Mouse (Mus musculus): Measurements from ENCODE around the gene Col4a3. TPM values are rescaled to one million over a fixed set of nuclear protein-coding genes. Genes with fewer than 3 reads are reported as not detected.

Gene Col4a3
- polyA plus RNA-seq, 1 experiment from 2014 or later = 5.4 TPM

DNA sequence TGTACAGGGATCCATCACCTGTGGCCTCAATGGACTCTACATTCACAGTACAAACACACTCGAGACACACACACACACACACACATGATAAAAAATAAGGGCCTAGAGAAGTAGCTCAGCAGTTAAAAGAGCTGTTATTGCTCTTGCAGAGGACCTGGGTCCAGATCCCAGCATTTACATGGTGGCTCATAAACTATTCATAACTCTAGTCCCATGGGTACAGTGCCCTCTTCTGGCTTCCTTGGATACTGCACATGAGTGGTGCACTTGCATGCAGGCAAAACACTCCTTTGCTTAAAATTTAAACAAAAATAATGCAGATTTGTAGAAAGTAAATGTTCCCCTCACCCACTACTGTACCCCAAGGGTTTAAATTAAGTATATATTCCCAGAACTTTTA lies 172.8 kb downstream of the Col4a3 start:
- no peaks in the 10 kb centered on the region for H3K9me3 ChIP-seq
- no peak overlapping the region for H3K9ac ChIP-seq
- no peaks in the 10 kb centered on the region for H3K27me3 ChIP-seq
- peaks cover 15% of the 10 kb centered on the region for H3K36me3 ChIP-seq
- H3K4me3 ChIP-seq = no peak overlapping the region
- H3K27ac ChIP-seq = no peak overlapping the region
- ATAC-seq (ENCODE audit: borderline replicate concordance, extremely low read depth, low FRiP score, low TSS enrichment) = no peak
- 79% methylated on average over 1 of the region's 1 CpGs for WGBS
- H3K4me2 ChIP-seq = no peak overlapping the region
- H3K4me1 ChIP-seq = no peaks in the 10 kb centered on the region

DNA sequence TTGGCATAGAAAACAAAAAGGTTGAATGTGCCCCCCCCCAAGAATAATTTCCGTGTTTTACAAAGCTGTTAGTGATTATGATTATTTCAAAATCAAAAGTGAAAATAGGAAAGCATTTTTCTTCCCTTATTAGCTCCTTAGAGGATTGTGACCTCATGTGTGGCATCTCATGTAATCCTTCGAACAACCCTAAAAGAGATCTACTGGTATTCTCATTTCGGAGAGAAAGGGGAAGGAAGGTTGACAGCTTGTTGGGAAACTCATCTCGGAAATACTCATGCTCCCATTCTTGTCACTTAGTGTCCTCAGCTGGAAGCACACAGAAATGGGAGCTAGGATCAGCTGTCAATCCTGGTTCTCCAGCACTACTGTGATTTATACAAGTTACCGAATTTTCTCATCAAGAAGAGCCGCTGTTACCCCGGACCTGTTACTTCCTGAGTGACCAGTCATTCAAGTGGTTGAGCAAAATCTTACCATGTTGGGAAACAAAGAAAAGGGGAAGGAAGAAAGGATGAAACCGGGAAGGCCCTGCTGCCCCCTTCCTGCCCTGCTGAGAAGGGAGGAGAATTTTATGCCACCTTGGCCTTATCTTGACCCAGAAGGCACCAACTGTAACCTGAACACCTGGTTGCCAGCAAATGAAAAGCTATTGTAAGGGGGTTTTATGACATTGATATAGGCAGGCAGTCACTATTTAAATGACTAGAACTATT lies 174.9 kb downstream of the Col4a3 start:
- no peaks in the 10 kb centered on the region for H3K9me3 ChIP-seq
- 89% methylated on average over 8 of the region's 8 CpGs for WGBS
- no peak for ATAC-seq (ENCODE audit: borderline replicate concordance, extremely low read depth, low FRiP score, low TSS enrichment)

DNA sequence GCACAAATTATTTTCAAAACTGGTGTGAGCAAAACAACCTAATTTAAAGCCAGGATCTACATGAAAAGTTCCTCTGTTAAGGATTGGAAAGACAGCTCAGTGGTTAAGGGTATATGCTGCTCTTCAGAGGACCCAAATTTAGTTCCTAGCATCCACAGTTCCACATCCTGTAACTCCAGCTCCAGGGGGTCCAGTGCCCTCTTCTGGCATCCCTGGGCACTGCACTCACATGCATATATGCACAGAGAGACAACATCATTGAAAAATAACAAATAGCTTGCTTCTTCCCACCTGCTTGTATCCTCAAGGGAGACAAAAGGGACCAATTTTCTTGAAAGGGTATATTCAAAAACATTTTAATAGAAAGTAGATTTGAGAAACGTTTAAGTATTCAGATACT lies 175.6 kb downstream of the Col4a3 start:
- Histone ChIP-seq H3K4me1 (no peaks in the 10 kb centered on the region), H3K27ac (no peak overlapping the region), H3K9me3 (no peaks in the 10 kb centered on the region), H3K4me2 (no peak overlapping the region), H3K27me3 (no peaks in the 10 kb centered on the region), H3K9ac (no peak overlapping the region), H3K36me3 (no peaks in the 10 kb centered on the region; the same call in 1 of the 2 replicates), H3K4me3 (no peak overlapping the region)
- no peak for ATAC-seq (ENCODE audit: borderline replicate concordance, extremely low read depth, low FRiP score, low TSS enrichment)
- WGBS = 82% methylated on average over 1 of the region's 1 CpGs

More for the DNA sequence above, 174.9 kb downstream of the Col4a3 start:
- no peak overlapping the region for H3K9ac ChIP-seq
- no peaks in the 10 kb centered on the region for H3K27me3 ChIP-seq
- H3K4me2 ChIP-seq = no peak overlapping the region
- H3K4me1 ChIP-seq = no peaks in the 10 kb centered on the region
- H3K4me3 ChIP-seq = no peak overlapping the region
- H3K36me3 ChIP-seq = no peaks in the 10 kb centered on the region; the same call in 1 of the 2 replicates
- no peak overlapping the region for H3K27ac ChIP-seq

DNA sequence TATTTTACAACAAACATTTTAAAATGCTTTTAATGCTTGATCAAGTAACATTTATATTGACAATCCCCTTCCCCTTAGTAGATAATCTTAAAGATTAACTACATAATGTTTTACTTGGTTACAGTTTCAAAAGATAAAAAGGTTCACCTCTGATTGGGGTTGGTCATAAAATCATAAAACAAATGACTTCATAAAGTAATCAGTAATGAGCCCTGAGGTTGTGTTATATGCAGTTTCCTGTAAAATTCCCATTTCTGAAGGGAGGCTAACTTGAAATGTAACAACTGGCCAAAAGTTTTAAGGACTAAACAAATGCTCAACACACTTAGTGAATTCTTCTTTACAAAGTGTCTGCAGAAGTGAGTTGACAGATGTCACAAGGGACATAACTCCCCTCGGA lies 179.5 kb downstream of the Col4a3 start:
- Histone ChIP-seq H3K9me3 (no peaks in the 10 kb centered on the region), H3K4me2 (no peak overlapping the region), H3K4me1 (no peaks in the 10 kb centered on the region), H3K27ac (no peak overlapping the region), H3K4me3 (no peak overlapping the region), H3K27me3 (no peaks in the 10 kb centered on the region), H3K9ac (no peak overlapping the region), H3K36me3 (no peaks in the 10 kb centered on the region)
- 12% methylated on average over 1 of the region's 1 CpGs for whole genome bisulfite sequencing
- no peak for ATAC-seq (ENCODE audit: borderline replicate concordance, extremely low read depth, low FRiP score, low TSS enrichment)

DNA sequence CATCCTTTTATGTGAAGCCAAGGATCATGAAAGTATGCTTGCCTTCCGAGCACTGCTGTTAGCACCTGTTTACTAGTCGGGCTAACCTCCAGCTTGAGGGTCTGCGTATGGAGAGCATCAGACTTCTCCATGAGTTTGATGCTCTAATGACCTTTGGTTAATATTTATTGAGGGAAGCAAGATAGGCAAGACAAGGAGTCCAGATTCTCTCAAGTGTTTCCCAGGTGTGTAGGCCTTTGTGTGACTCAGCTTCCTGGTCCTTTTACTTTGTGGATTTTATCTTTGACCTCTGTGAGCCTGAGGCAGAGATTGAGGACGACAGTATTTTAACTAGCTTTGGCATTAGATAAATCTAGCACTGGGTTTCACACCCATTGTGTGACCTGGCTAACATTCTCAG lies 179.9 kb downstream of the Col4a3 start:
- no peak overlapping the region for H3K4me2 ChIP-seq

DNA sequence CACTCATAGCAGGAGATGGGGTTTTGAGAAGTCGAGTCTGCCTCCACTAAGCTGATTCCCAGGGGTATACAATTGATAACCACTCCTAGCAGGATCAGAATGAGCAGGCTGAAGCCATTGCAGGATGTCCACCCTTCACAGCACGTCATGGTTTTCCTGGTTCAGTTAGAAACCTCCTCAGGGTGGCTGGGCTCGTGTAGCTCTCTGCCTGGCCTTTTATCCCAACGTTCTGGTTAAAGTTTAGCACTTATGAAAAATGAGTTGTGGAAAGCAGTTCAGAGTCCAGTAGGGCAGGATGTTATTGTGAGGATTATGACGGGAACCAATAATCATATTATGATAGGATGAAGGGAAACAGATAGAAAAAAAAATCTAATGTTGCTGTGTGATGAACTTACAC lies 181.5 kb downstream of the Col4a3 start, which contains the start of gene Tm4sf20:
Gene Tm4sf20 (minus strand): TSS at position 193 of the 400 bp plus-strand sequence.
- no peak within 1 kb of the TSS for H3K4me3 ChIP-seq
- no peak within 1 kb of the TSS for H3K27ac ChIP-seq
- H3K27me3 ChIP-seq = no peaks in the 10 kb centered on the region
- no peaks in the 10 kb centered on the region for H3K4me1 ChIP-seq
- H3K9me3 ChIP-seq = no peaks in the 10 kb centered on the region
- H3K9ac ChIP-seq = no peak within 1 kb of the TSS
- no peak within 1 kb of the TSS for H3K4me2 ChIP-seq
- H3K36me3 ChIP-seq = no peaks in the 10 kb centered on the region
- 44% methylated on average over 5 of the region's 5 CpGs for WGBS
- no peak for ATAC-seq (ENCODE audit: borderline replicate concordance, extremely low read depth, low FRiP score, low TSS enrichment)

More for the DNA sequence above, 179.9 kb downstream of the Col4a3 start:
- H3K9me3 ChIP-seq = no peaks in the 10 kb centered on the region
- H3K4me3 ChIP-seq = no peak overlapping the region
- no peaks in the 10 kb centered on the region for H3K36me3 ChIP-seq
- no peak overlapping the region for H3K27ac ChIP-seq
- WGBS = 32% methylated on average over 4 of the region's 4 CpGs
- H3K27me3 ChIP-seq = no peaks in the 10 kb centered on the region
- ATAC-seq (ENCODE audit: borderline replicate concordance, extremely low read depth, low FRiP score, low TSS enrichment) = no peak
- no peak overlapping the region for H3K9ac ChIP-seq
- no peaks in the 10 kb centered on the region for H3K4me1 ChIP-seq

DNA sequence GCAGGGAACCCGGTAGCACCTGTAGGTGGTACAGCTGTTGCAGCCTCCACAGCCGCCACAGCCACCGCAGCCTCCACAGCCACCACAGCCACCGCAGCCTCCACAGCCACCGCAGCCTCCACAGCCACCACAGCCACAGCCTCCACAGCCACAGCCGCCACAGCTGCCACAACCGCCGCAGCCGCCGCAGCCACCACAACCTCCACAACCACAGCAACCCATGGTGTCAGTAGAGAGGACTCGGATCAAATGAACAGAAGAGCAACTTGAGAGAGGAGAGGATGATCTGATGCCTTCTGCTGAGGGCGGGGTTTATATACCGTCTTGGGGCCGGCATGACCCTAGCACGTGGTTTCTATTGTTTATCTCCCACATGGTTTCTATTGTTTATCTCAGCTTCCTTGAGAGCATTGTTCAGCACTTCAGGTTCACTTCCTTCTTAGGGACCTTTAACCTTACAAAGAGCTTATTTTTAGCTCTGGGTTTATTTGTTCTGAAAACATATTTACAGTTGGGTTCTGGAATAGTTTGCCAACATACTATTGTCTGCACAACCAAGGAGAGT lies 184.4 kb downstream of the Col4a3 start, which contains the start of gene Gm47791:
Gene Gm47791 (minus strand): TSS at position 222 of the 565 bp plus-strand sequence.
- WGBS = 82% methylated on average over 15 of the region's 15 CpGs

More for the DNA sequence above, 184.4 kb downstream of the Col4a3 start, which contains the start of gene Gm47791:
- peak; percentile 19; the same call in 1 of the 2 replicates for ATAC-seq (ENCODE audit: borderline replicate concordance, extremely low read depth, low FRiP score, low TSS enrichment)
- no peak within 1 kb of the TSS for H3K4me2 ChIP-seq
- no peak within 1 kb of the TSS for H3K4me3 ChIP-seq
- no peak within 1 kb of the TSS for H3K9ac ChIP-seq
- H3K4me1 ChIP-seq = no peaks in the 10 kb centered on the region
- no peaks in the 10 kb centered on the region for H3K9me3 ChIP-seq
- H3K27me3 ChIP-seq = no peaks in the 10 kb centered on the region
- H3K36me3 ChIP-seq = no peaks in the 10 kb centered on the region
- no peak within 1 kb of the TSS for H3K27ac ChIP-seq

Other genes with a start within 250 kb of the Col4a3 start
- gene Col4a4, start 72 bp upstream of the Col4a3 start, polyA plus RNA-seq (2015; fragmentation: Nextera tagmentation; extraction: Ambion mirVana) = 11.3 and 12.7 TPM in 2 replicates
- gene Mff, start 138.0 kb downstream of the Col4a3 start, polyA plus RNA-seq (2015; fragmentation: Nextera tagmentation; extraction: Ambion mirVana) = 199 and 208 TPM in 2 replicates
- gene Tm4sf20, start 181.5 kb downstream of the Col4a3 start, polyA plus RNA-seq (2015; fragmentation: Nextera tagmentation; extraction: Ambion mirVana) = 0.10 TPM in 2 replicates
- not detected in 2 replicates for gene Gm47791, start 184.3 kb downstream of the Col4a3 start, polyA plus RNA-seq (2015; fragmentation: Nextera tagmentation; extraction: Ambion mirVana)